Mouse (Mus musculus) thymus, postnatal 4 days (tissue): Measurements from ENCODE around the gene Spef2.

Experiments
- DNase-seq: peaks from one replicate; pipeline ENCODE4 v3.0.0; 2021

Spef2 gene

DNA sequence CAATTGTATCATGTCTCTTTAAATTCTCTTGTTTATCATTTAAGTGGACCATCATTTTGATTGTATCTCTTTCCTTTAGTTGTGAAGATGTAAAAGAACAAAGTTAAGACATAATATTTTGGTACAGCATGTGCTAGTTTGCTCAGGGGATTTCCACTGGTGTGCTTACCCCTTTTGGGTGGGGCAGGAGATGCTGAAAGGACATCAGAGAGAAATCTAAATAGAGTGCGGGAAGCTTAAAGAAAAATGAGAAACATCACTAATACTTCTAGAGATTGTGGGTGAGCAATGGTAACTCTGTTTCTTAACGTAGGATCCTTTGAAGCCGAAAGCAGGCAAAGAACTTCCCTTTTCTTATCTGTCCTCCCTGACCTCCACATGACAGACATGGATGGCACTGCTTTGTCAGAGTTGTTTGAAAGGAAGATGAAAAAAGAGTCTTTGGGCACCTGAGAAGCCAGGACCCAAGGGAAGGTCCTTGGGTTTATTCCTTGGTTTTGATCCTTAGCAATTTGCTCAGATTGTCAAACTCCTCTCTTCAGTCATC, 215.2 kb downstream of the Spef2 start:
- DNase-seq: no peak

- no peak for DNase-seq
Measured at GRCm38 (mm10) chr15:9530076-9530475, 218.6 kb downstream of the Spef2 start, which contains the start of gene Il7r. Il7r (minus strand) TSS chr15:9530176.

DNA sequence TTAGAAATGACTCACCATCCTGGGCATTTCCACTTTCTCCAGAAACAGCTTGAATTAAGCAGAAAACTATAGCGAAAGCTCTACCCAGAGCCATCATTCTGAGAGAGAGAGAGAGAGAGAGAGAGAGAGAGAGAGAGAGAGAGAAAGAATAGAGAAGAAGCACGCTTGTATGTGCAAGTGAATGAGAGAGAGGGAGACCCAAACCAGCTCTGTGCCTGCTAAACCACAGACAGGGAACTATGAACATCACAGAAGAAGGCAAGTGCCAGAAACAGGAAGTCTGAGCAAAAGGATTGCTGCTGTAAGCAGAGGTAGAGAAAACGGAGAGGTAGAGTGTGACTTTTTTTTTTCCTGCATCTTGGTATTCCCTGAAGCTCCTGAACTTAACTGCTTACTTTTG, 219.0 kb downstream of the Spef2 start:
- peak; percentile 20 for DNase-seq
